Comparison of ENCODE assay signal across 9 mouse cellular contexts in the genomic region with DNA sequence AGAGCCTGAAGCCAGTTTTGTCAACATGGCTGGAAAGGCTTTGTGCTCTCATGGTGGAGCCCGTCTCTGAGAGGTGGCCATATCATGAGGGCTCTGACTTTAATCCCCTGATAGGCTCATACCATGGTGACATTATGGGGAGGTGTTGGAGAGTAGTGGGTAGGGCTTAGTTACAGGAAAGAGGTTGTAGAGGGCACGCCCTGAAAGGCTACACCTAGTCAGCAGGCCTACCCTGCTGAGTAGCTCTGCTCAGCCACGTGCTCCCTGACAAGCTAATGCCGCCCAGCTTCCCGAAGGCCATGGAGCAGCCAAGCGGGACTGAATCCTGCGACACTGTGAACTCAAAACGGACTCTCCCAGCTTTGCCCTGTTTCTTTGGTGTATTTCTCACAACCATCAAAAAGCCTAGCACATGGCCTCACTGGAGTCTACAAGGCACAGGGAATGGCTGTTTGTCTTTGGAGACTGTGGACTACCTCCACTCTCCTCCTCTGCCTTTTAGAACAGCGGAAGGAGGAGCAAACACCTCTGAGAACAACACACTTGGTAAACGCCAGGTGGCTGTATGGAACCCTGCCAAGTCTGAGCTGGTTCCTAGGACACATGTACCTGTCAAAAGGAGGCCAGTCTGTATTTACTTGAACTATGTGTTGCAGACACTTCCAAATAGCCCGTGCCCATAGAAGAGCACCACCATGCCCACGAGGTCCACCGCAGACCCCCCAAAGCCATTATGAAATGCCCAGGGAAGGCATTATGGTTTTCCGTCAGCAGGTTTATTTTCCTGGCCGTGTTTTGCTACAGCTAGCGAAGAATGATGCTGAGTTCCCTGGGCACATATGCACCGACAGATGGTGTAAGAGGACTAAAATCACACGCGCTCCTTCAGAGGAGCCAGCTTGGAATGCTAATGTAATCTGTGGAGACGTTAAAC.
DNase-seq lines count a peak whose midpoint lies in the region; ATAC-seq and TF ChIP-seq lines count a peak whose summit lies in the region.
"Had no signal": no experiment of that assay in that cellular context is flagged by ENCODE, and none has a peak within 500 bp of the region (broad histone marks: within the 10 kb centered on the region; RNA-seq: fewer than 3 reads in every experiment).

No protein-coding gene starts in this region.

- H3K36me3 ChIP-seq in liver, embryonic 12.5 days: no peaks in the 10 kb centered on the region
- H3K36me3 ChIP-seq in forebrain, postnatal 0 days (ENCODE audit: insufficient read depth): no peaks in the 10 kb centered on the region; the same call in 1 of the 2 replicates
- H3K36me3 ChIP-seq in kidney, embryonic 16.5 days (ENCODE audit: insufficient read depth, low read length): no peaks in the 10 kb centered on the region
- H3K36me3 ChIP-seq: G1E had no signal

- 75% methylated on average over 20 of the region's 20 CpGs for WGBS in liver, embryonic 12.5 days (ENCODE audit: insufficient replicate concordance)
- WGBS in forebrain, postnatal 0 days: 50% methylated on average over 20 of the region's 20 CpGs
- 58% methylated on average over 20 of the region's 20 CpGs for WGBS in kidney, embryonic 16.5 days

- no peak overlapping the region for H3K4me3 ChIP-seq in liver, embryonic 12.5 days
- no peak overlapping the region for H3K4me3 ChIP-seq in forebrain, postnatal 0 days (ENCODE audit: low read depth, low read length)
- no peak overlapping the region for H3K4me3 ChIP-seq in kidney, embryonic 16.5 days (ENCODE audit: low read length)

- no peaks in the 10 kb centered on the region for H3K4me1 ChIP-seq in liver, embryonic 12.5 days
- peaks cover 5% of the 10 kb centered on the region for H3K4me1 ChIP-seq in forebrain, postnatal 0 days (ENCODE audit: insufficient read depth)
- peaks cover 20% of the 10 kb centered on the region for H3K4me1 ChIP-seq in kidney, embryonic 16.5 days (ENCODE audit: insufficient read depth, low read length)

- no peaks in the 10 kb centered on the region for H3K27me3 ChIP-seq in liver, embryonic 12.5 days (replicated peaks)
- no peaks in the 10 kb centered on the region for H3K27me3 ChIP-seq in forebrain, postnatal 0 days (ENCODE audit: insufficient read depth, low read length)
- no peaks in the 10 kb centered on the region for H3K27me3 ChIP-seq in kidney, embryonic 16.5 days (ENCODE audit: insufficient read depth, low read length)

- TF ChIP-seq CTCF in forebrain, postnatal 0 days (IDR thresholded peaks at IDR 0.05; ENCODE audit: low read depth): peak; percentile 66

- no peak overlapping the region for H3K4me2 ChIP-seq in liver, embryonic 12.5 days
- H3K4me2 ChIP-seq in forebrain, postnatal 0 days (ENCODE audit: low read depth): no peak overlapping the region
- H3K4me2 ChIP-seq in kidney, embryonic 16.5 days (replicated peaks; ENCODE audit: low read depth, low read length): no peak overlapping the region

- H3K9me3 ChIP-seq in liver, embryonic 12.5 days (replicated peaks): no peaks in the 10 kb centered on the region
- no peaks in the 10 kb centered on the region for H3K9me3 ChIP-seq in forebrain, postnatal 0 days (ENCODE audit: low read length)
- no peaks in the 10 kb centered on the region for H3K9me3 ChIP-seq in kidney, embryonic 16.5 days (ENCODE audit: low read length)

- 0 out of 2 replicates have a peak, but pooled peaks have one; percentile 32 for ATAC-seq in liver, embryonic 12.5 days
- ATAC-seq in forebrain, postnatal 0 days: peak; percentile 95
- ATAC-seq in kidney, embryonic 16.5 days (ENCODE audit: low FRiP score, low TSS enrichment): peak; percentile 88

- DNase-seq in liver: no peak
- peak; percentile 93 for DNase-seq in forebrain, postnatal 0 days
- DNase-seq in left cerebral cortex, postnatal 4 days: peak; percentile 71
- peak; percentile 73 to 75 for DNase-seq in right cerebral cortex, postnatal 36 days (ENCODE audit: low spot score in 2 of 2)
- no peak for DNase-seq in adrenal gland, adult 2 months
- DNase-seq in adrenal gland, postnatal 14 days: no peak

- no peak overlapping the region for H3K9ac ChIP-seq in liver, embryonic 12.5 days
- H3K9ac ChIP-seq in forebrain, postnatal 0 days: no peak overlapping the region
- no peak overlapping the region for H3K9ac ChIP-seq in kidney, embryonic 16.5 days (replicated peaks; ENCODE audit: low read length)

- H3K27ac ChIP-seq in liver, embryonic 12.5 days: no peak overlapping the region
- peak overlapping the region; percentile 68 for H3K27ac ChIP-seq in forebrain, postnatal 0 days (ENCODE audit: low read depth, low read length)
- H3K27ac ChIP-seq in kidney, embryonic 16.5 days (ENCODE audit: low read length): 0 out of 2 replicates have a peak overlapping the region, but pooled peaks have one; percentile 13

- intact Hi-C loops in left cerebral cortex, postnatal 4 days (cut with DNase I): loop anchor here (10.0 kb wide), 1 partner anchor 70 kb away; a partner anchor contains a TSS

Comparison
In these comparisons a context has a peak if more than half of its experiments do, and no peak if none do; other contexts are left out.
1. ATAC-seq: peak in every context shown above with its lines; median percentile 95 in forebrain, postnatal 0 days; 88 in kidney, embryonic 16.5 days; 32 in liver, embryonic 12.5 days.
2. DNase-seq: peak in forebrain, postnatal 0 days (single experiment), left cerebral cortex, postnatal 4 days (single experiment) and right cerebral cortex, postnatal 36 days (2 of 2); none in liver (single experiment), adrenal gland, adult 2 months (single experiment) and adrenal gland, postnatal 14 days (single experiment).